Mouse (Mus musculus): ENCODE data around the gene Ppp6r3. TPM values are rescaled to one million over a fixed set of nuclear protein-coding genes. Genes with fewer than 3 reads are reported as not detected.
"Not testable (repeated sequence)": the region's sequence is repeated elsewhere in the genome, so short reads cannot be mapped to it uniquely, and the experiment has no call there.

Ppp6r3 gene
- polyA plus RNA-seq, 1 experiment from 2014 or later: 65.1 TPM

DNA sequence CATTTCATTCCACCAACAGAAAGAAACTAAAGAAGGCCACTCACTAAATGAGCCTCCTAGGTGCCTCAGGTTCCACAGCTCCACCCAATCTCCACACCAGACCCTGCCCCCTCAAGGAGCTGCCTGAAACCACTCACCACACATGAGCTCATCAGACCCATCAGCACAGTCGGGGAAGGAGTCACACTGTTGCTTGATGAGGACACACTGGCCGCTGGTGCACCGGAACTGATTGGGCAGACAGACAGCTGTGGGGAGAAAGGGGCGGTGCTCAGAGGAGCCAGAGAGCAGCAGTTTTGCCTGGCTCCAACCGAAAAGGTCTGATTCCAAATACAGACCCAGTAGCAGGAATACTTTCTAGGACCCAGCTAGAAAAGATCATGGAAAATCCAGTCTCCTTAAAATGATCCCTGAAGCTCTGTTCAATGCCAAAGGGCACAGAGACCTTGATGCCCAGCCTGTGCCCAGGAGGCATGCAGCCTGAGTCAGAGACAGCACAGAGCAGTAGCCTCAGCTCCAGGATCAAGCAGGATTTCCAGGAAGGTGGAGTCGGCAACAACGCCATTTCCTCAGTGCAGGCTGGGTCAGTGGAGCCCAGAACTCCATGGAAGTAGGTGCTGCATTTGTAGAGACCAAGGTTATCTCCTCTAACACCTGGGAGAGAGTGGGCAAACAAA is 18.0 kb upstream of the Ppp6r3 start:
- ATAC-seq (ENCODE audit: low FRiP score, low read depth): no peak
- peaks cover 100% of the 10 kb centered on the region for H3K36me3 ChIP-seq
- WGBS: 87% methylated on average over 7 of the region's 7 CpGs

GRCm38 (mm10) chr19:3589968-3590367 is 14.4 kb upstream of the Ppp6r3 start:
- Histone ChIP-seq H3K27me3 (no peaks in the 10 kb centered on the region), H3K4me3 (no peak overlapping the region), H3K9me3 (no peaks in the 10 kb centered on the region), H3K4me1 (no peaks in the 10 kb centered on the region), H3K27ac (no peak overlapping the region), H3K9ac (no peak overlapping the region), H3K4me2 (replicated peaks) (no peak overlapping the region), H3K36me3 (peaks cover 97% of the 10 kb centered on the region)
- WGBS: 92% methylated on average over 4 of the region's 4 CpGs
- no peak for ATAC-seq (ENCODE audit: low FRiP score, low read depth)

More for the DNA sequence above, 18.0 kb upstream of the Ppp6r3 start:
- H3K27ac ChIP-seq: no peak overlapping the region
- H3K27me3 ChIP-seq: no peaks in the 10 kb centered on the region
- H3K9me3 ChIP-seq: no peaks in the 10 kb centered on the region
- H3K4me3 ChIP-seq: no peak overlapping the region
- H3K9ac ChIP-seq: no peak overlapping the region
- H3K4me1 ChIP-seq: no peaks in the 10 kb centered on the region
- no peak overlapping the region for H3K4me2 ChIP-seq (replicated peaks)

GRCm38 (mm10) chr19:3589547-3589946 is 14.0 kb upstream of the Ppp6r3 start:
- 86% methylated on average over 5 of the region's 5 CpGs for WGBS
- ATAC-seq (ENCODE audit: low FRiP score, low read depth): no peak
- Histone ChIP-seq H3K27me3 (no peaks in the 10 kb centered on the region), H3K9me3 (no peaks in the 10 kb centered on the region), H3K36me3 (peaks cover 96% of the 10 kb centered on the region), H3K4me3 (no peak overlapping the region), H3K9ac (no peak overlapping the region), H3K27ac (no peak overlapping the region), H3K4me1 (no peaks in the 10 kb centered on the region), H3K4me2 (replicated peaks) (no peak overlapping the region)

DNA sequence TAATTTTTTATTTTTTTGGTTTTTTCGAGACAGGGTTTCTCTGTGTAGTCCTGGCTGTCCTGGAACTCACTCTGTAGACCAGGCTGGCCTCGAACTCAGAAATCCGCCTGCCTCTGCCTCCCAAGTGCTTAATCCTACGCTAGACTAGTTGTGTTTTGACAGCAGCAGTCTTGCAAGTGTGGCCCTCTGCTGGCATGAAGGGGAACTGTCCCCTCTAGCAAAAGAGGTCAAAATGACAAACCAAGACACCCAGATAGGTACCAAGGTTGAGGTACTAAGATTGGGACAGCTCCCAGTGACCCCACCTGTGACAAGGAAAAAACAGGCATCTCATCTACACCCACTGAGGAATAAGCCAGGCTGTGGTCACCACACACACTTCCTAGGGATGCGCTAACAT is 12.2 kb upstream of the Ppp6r3 start:
- H3K27ac ChIP-seq; H3K4me3 ChIP-seq; H3K4me2 ChIP-seq (replicated peaks); H3K9ac ChIP-seq; H3K4me1 ChIP-seq; H3K9me3 ChIP-seq; H3K27me3 ChIP-seq; ATAC-seq (ENCODE audit: low FRiP score, low read depth): not testable (repeated sequence)
- peaks cover 96% of the 10 kb centered on the region for H3K36me3 ChIP-seq
- 92% methylated on average over 5 of the region's 5 CpGs for WGBS

DNA sequence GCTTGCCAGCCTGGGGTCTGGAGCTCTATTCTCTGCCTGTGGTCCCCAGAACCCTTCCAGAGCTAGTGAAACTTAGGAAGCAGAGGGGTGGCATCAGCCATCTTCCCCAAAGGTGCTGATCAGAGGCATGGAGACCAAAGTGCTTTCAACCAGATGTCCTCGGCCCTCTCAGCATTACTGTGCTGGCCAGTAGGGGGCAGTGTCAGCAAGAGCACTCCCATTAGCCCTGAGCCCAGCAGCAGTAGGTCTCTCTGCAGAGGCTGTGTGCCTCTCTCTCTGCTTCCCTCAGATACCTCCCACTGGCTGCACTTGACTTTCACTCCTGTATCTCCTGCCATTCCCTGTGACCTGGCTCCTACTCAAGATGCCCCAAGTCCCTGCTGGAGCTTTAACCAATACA is 11.0 kb upstream of the Ppp6r3 start:
- 35% methylated on average over 1 of the region's 1 CpGs for WGBS
- peaks cover 87% of the 10 kb centered on the region for H3K36me3 ChIP-seq
- no peak overlapping the region for H3K4me2 ChIP-seq (replicated peaks)
- no peak overlapping the region for H3K27ac ChIP-seq
- H3K9me3 ChIP-seq: no peaks in the 10 kb centered on the region
- no peaks in the 10 kb centered on the region for H3K27me3 ChIP-seq
- no peak overlapping the region for H3K4me3 ChIP-seq
- no peak overlapping the region for H3K9ac ChIP-seq
- H3K4me1 ChIP-seq: no peaks in the 10 kb centered on the region
- no peak for ATAC-seq (ENCODE audit: low FRiP score, low read depth)

DNA sequence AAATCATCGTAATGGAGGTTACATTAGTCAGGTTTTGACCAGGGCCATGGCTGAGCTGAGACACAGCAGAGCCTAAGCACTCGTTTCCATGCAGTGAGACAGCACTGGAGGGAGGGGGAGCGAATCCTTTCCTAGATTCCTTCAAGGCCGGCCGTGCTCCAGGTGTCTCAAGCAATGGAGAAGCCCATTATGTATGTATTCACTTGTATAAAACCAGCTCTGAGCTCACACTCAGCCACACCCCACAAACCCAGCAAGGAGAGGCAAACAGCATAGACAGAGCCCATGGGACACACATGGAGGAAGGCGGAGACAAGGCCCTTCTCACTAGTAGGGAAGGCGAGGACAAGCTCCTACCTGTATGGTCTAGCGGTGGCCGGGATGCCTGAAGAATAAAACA is 10.5 kb upstream of the Ppp6r3 start:
- Histone ChIP-seq H3K36me3 (peaks cover 82% of the 10 kb centered on the region), H3K4me2 (replicated peaks) (no peak overlapping the region), H3K27me3 (no peaks in the 10 kb centered on the region), H3K9ac (no peak overlapping the region), H3K9me3 (no peaks in the 10 kb centered on the region), H3K4me1 (no peaks in the 10 kb centered on the region), H3K4me3 (no peak overlapping the region), H3K27ac (no peak overlapping the region)
- 95% methylated on average over 9 of the region's 9 CpGs for WGBS
- ATAC-seq (ENCODE audit: low FRiP score, low read depth): no peak

DNA sequence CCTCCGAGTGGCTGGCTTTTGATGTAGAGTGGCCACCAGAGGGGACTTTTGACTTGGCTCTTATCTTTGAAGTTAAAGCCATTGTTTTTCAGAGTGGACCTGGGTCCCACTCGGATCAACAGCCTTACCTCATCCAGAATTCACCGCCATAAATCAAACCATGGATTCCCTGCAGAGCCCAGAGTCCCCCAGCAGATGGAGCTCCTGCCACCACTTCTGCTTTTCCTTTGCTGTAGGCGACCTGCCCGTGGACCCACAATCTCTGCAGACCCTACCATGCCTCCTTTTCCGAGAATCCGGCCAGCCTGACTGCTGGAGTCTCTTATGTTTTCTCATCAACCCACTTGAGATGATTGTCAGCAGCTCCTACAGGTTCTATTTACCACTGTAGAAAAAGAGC is 5.8 kb upstream of the Ppp6r3 start:
- 0 out of 2 replicates have a peak, but pooled peaks have one; percentile 45 for ATAC-seq (ENCODE audit: low FRiP score, low read depth)
- H3K4me2 ChIP-seq (replicated peaks): no peak overlapping the region
- no peak overlapping the region for H3K27ac ChIP-seq
- H3K27me3 ChIP-seq: no peaks in the 10 kb centered on the region
- H3K4me3 ChIP-seq: no peak overlapping the region
- WGBS: 33% methylated on average over 7 of the region's 7 CpGs
- no peaks in the 10 kb centered on the region for H3K9me3 ChIP-seq
- peaks cover 4% of the 10 kb centered on the region; the same call in 1 of the 2 replicates for H3K4me1 ChIP-seq
- no peak overlapping the region for H3K9ac ChIP-seq
- H3K36me3 ChIP-seq: peaks cover 37% of the 10 kb centered on the region

DNA sequence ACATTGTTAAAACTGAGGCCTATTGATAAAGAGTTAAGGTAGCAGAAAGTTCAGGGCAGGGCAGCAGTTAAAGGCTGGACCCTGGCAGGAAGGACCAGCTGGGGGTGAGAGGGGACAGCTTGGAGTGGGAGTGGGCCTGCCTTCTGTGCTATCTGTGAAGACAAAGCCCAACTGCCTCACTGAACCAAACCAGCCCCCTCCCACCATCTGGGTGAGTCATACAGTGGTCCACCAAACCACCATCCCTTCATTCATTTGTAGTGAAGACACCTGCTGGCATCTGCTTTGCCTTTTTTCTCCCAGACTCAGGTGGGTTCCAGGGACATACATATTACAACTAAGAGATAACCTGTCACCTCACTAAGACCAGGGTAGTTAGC is 2.4 kb upstream of the Ppp6r3 start:
- ATAC-seq (ENCODE audit: low FRiP score, low read depth): no peak
- H3K9ac ChIP-seq: no peak overlapping the region

DNA sequence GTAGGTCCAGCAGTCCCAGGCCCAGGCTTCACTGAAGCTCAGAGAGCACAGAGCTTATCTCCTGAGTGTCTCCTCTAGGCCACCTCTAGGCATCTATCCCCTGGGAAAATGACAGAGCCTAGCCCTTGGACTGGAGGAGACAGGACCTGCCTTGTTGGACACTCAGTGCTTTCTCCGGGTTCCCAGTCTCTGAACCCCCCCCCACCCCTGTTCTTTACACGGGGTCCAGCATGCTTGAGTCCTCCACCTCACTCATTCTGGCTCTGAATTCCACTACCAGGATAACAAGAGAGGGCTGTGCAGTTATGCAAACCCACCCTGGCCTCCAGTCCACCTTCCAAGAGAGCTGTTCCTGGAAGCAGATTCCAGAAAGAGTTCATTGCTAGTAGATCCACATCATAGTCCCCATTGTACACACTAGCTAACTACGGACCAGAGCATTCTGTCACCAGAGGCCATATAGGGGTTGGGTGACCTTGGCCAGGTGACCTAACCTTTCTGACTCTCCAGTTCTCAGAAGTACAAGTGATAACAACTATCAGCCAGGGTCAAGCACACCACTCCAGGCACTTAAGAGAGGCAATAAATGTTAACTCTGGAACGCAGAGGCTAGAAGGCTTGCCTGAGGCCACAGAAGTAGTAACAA is 1.8 kb upstream of the Ppp6r3 start:
- Histone ChIP-seq H3K9ac (no peak overlapping the region), H3K9me3 (no peaks in the 10 kb centered on the region), H3K4me1 (peaks cover 23% of the 10 kb centered on the region), H3K4me2 (replicated peaks) (no peak overlapping the region), H3K27me3 (no peaks in the 10 kb centered on the region), H3K27ac (no peak overlapping the region), H3K4me3 (no peak overlapping the region), H3K36me3 (no peaks in the 10 kb centered on the region)
- WGBS: 68% methylated on average over 4 of the region's 4 CpGs
- ATAC-seq (ENCODE audit: low FRiP score, low read depth): no peak

More for the DNA sequence above, 2.4 kb upstream of the Ppp6r3 start:
- peaks cover 4% of the 10 kb centered on the region for H3K36me3 ChIP-seq
- H3K9me3 ChIP-seq: no peaks in the 10 kb centered on the region
- peaks cover 23% of the 10 kb centered on the region for H3K4me1 ChIP-seq
- no peak overlapping the region for H3K27ac ChIP-seq
- H3K27me3 ChIP-seq: no peaks in the 10 kb centered on the region
- no peak overlapping the region for H3K4me2 ChIP-seq (replicated peaks)
- H3K4me3 ChIP-seq: no peak overlapping the region

GRCm38 (mm10) chr19:3576451-3577264 is 1.1 kb upstream of the Ppp6r3 start:
- WGBS: 78% methylated on average over 5 of the region's 5 CpGs
- Histone ChIP-seq H3K27ac (peak overlapping the region; percentile 76), H3K4me3 (peak overlapping the region; percentile 88), H3K9ac (no peak overlapping the region), H3K4me1 (peaks cover 23% of the 10 kb centered on the region), H3K4me2 (replicated peaks) (peak overlapping the region; percentile 58), H3K9me3 (no peaks in the 10 kb centered on the region), H3K36me3 (no peaks in the 10 kb centered on the region), H3K27me3 (no peaks in the 10 kb centered on the region)
- ATAC-seq (ENCODE audit: low FRiP score, low read depth): no peak

GRCm38 (mm10) chr19:3575276-3575631 is 295 bp downstream of the Ppp6r3 start:
- Histone ChIP-seq H3K9ac (peak overlapping the region; percentile 91), H3K4me2 (replicated peaks) (peak overlapping the region; percentile 93), H3K27ac (peak overlapping the region; percentile 94), H3K4me3 (peak overlapping the region; percentile 88), H3K36me3 (no peaks in the 10 kb centered on the region), H3K9me3 (no peaks in the 10 kb centered on the region), H3K4me1 (peaks cover 23% of the 10 kb centered on the region), H3K27me3 (no peaks in the 10 kb centered on the region)
- under 1% methylated on average over 49 of the region's 50 CpGs for WGBS
- peak; percentile 26 for ATAC-seq (ENCODE audit: low FRiP score, low read depth)

- peak overlapping the region; percentile 93 for H3K4me2 ChIP-seq (replicated peaks)
- no peaks in the 10 kb centered on the region for H3K9me3 ChIP-seq
- no peaks in the 10 kb centered on the region for H3K27me3 ChIP-seq
- peaks cover 24% of the 10 kb centered on the region for H3K4me1 ChIP-seq
- ATAC-seq (ENCODE audit: low FRiP score, low read depth): no peak
- no peaks in the 10 kb centered on the region for H3K36me3 ChIP-seq
- WGBS: 1% methylated on average over 9 of the region's 9 CpGs
- peak overlapping the region; percentile 91 for H3K9ac ChIP-seq
- no peak overlapping the region for H3K27ac ChIP-seq
- peak overlapping the region; percentile 88 for H3K4me3 ChIP-seq
Measured at GRCm38 (mm10) chr19:3574593-3575094, 905 bp downstream of the Ppp6r3 start.
